Mouse (Mus musculus): ENCODE results near the gene Hist1h1d.
"Not testable (repeated sequence)": the region's sequence is repeated elsewhere in the genome, so short reads cannot be mapped to it uniquely, and the experiment has no call there.

Hist1h1d gene

GRCm38 (mm10) chr13:23546694-23547093 lies 6.4 kb upstream of the Hist1h1d start:
- no peak for DNase-seq (ENCODE audit: low read depth, low spot score)

- DNase-seq (ENCODE audit: low read depth, low spot score) = peak; percentile 80
These were observed 2.3 kb upstream of the Hist1h1d start for GRCm38 (mm10) chr13:23550761-23551145.

GRCm38 (mm10) chr13:23551146-23551834 lies 1.8 kb upstream of the Hist1h1d start, which contains the start of gene Hist1h4f:
Gene Hist1h4f (minus strand): TSS chr13:23551648.
- peak; percentile 97 for DNase-seq (ENCODE audit: low read depth, low spot score)

- DNase-seq (ENCODE audit: low read depth, low spot score) = peak; percentile 53
These were observed 839 bp upstream of the Hist1h1d start for GRCm38 (mm10) chr13:23551931-23552914.

GRCm38 (mm10) chr13:23554393-23554792 lies 1.3 kb downstream of the Hist1h1d start:
- DNase-seq (ENCODE audit: low read depth, low spot score) = no peak

GRCm38 (mm10) chr13:23554925-23555838 lies 2.1 kb downstream of the Hist1h1d start:
- peak; percentile 94 for DNase-seq (ENCODE audit: low read depth, low spot score)

GRCm38 (mm10) chr13:23555839-23556416 lies 2.9 kb downstream of the Hist1h1d start:
- DNase-seq (ENCODE audit: low read depth, low spot score) = peak; percentile 95

- no peak for DNase-seq (ENCODE audit: low read depth, low spot score)
These were observed 3.8 kb downstream of the Hist1h1d start for GRCm38 (mm10) chr13:23556906-23557305.

GRCm38 (mm10) chr13:23560699-23561098 lies 7.6 kb downstream of the Hist1h1d start:
- not testable (repeated sequence) for DNase-seq (ENCODE audit: low read depth, low spot score)

- DNase-seq (ENCODE audit: low read depth, low spot score) = not testable (repeated sequence)
These were observed 8.4 kb downstream of the Hist1h1d start for GRCm38 (mm10) chr13:23561531-23561882.

GRCm38 (mm10) chr13:23561883-23562659 lies 9.0 kb downstream of the Hist1h1d start, which contains the start of gene Hist1h3e:
Gene Hist1h3e (minus strand): TSS chr13:23562369.
- DNase-seq (ENCODE audit: low read depth, low spot score) = peak; percentile 99

- DNase-seq (ENCODE audit: low read depth, low spot score) = peak; percentile 90
These were observed 9.8 kb downstream of the Hist1h1d start for GRCm38 (mm10) chr13:23562699-23563462.

GRCm38 (mm10) chr13:23564482-23564881 lies 11.4 kb downstream of the Hist1h1d start:
- no peak for DNase-seq (ENCODE audit: low read depth, low spot score)

- DNase-seq (ENCODE audit: low read depth, low spot score) = peak; percentile 56
These were observed 17.4 kb downstream of the Hist1h1d start for GRCm38 (mm10) chr13:23570261-23571021.

- peak; percentile 98 for DNase-seq (ENCODE audit: low read depth, low spot score)
These were observed 18.0 kb downstream of the Hist1h1d start, which contains the start of the genes Hist1h2ae and Hist1h2bg for GRCm38 (mm10) chr13:23571022-23571503. Gene Hist1h2ae (minus strand): TSS chr13:23571220. Gene Hist1h2bg (plus strand): TSS chr13:23571396.

- DNase-seq (ENCODE audit: low read depth, low spot score) = peak; percentile 67
These were observed 18.6 kb downstream of the Hist1h1d start for GRCm38 (mm10) chr13:23571504-23572217.

- peak; percentile 51 for DNase-seq (ENCODE audit: low read depth, low spot score)
These were observed 19.4 kb downstream of the Hist1h1d start for GRCm38 (mm10) chr13:23572218-23573033.

Data from ES-CJ7 (cell line).